Mouse (Mus musculus) kidney, adult 2 months (tissue): ENCODE measurements around the gene Nip7.

Experiments used
- CTCF ChIP-seq: fragments of 200-500 bp; conservative IDR thresholded peaks from 2 replicates; pipeline ENCODE4 v1.5.1; 2011; ENCODE audit warnings: low read depth, mild to moderate bottlenecking, control low read depth, low read length, moderate library complexity, mixed read lengths; ENCODE audit not compliant: insufficient read depth, insufficient read length
- POLR2A ChIP-seq: fragments of 200-500 bp; IDR thresholded peaks from one replicate; pipeline ENCODE4 v1.6.1; 2011; ENCODE audit warnings: low read depth, low read length, control low read depth

DNA sequence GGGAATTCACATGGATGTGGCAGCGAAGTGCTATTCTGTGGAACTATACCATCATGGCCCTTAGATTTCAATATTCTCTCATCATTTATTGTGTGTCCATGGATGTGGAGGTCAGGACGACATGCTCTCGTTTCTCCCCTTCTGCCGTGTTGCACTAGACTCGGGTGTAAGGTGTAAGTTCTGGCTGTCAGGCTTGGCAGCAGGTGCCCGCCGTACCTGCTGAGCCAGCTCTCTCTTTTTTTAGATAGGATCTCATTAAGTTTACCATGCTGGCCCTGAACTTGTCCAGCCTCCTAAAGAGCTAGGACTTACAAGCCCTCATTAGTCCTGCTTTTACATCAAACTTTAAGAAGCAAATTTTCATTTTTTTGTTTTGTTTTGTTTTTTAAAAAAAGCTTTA, 33.9 kb downstream of the Nip7 start:
- TF ChIP-seq POLR2A (no peak), CTCF (no peak)
